Mouse (Mus musculus): ENCODE data around the gene Olfr177. TPM values are rescaled to one million over a fixed set of nuclear protein-coding genes. Genes with fewer than 3 reads are reported as not detected.

Gene Olfr177
- not detected in 2 replicates for polyA plus RNA-seq (2015; fragmentation: Nextera tagmentation; extraction: Ambion mirVana)

DNA sequence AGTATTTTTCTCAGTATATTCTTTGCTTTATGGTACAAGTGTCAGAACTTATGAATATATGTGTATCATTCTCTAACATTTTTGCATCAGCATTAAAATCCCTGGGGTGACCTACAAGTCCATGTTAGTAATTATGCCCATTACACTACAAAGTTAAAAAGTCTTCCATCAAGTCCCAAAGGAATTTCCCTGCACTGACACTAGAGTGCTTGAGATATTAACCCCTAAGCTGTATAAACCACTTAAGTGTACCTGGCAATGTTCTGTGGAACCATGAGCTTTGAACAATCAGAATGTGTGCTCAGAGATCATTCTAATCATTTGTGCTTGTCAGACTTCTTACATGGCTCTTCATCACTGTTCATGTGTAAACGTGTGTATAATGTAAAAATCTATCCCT lies at the start of gene Olfr177:
Gene Olfr177 (minus strand): TSS at position 101 of the 400 bp plus-strand sequence.
- Histone ChIP-seq H3K9ac (replicated peaks; ENCODE audit: low read length) (no peak within 1 kb of the TSS), H3K27ac (ENCODE audit: low read length) (no peak within 1 kb of the TSS), H3K36me3 (ENCODE audit: insufficient read depth, low read length) (no peaks in the 10 kb centered on the region), H3K4me3 (ENCODE audit: low read length) (no peak within 1 kb of the TSS), H3K4me2 (replicated peaks; ENCODE audit: low read depth, low read length) (no peak within 1 kb of the TSS), H3K27me3 (ENCODE audit: insufficient read depth, low read length) (no peaks in the 10 kb centered on the region), H3K4me1 (ENCODE audit: insufficient read depth, low read length) (no peaks in the 10 kb centered on the region), H3K9me3 (ENCODE audit: low read length) (no peaks in the 10 kb centered on the region)
- ATAC-seq (ENCODE audit: low FRiP score, low TSS enrichment) = no peak
- whole genome bisulfite sequencing = 56% methylated on average over 1 of the region's 1 CpGs

DNA sequence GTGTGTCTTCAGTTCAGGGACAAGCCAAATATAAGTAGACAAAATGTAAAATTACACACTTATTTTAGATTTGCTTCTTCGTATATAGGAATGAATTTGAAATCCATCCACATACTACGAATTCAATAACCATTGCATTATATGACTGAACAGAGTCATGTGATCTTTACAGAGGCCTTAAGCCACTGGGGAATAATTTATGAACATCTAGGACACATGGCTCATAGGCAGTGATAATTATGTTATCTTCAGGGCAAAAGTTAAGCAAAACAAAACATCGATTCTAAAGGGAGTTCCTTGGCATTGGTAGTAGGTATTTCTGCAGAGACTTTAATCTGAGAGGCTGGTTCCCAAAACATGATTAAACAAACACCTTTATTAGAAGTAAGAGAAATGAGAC lies 17.4 kb upstream of the Olfr177 start, which contains the start of gene Olfr178:
Gene Olfr178 (minus strand): TSS at position 101 of the 400 bp plus-strand sequence.
- no peaks in the 10 kb centered on the region for H3K4me1 ChIP-seq (ENCODE audit: insufficient read depth, low read length)
- WGBS = 88% methylated on average over 3 of the region's 3 CpGs
- H3K27me3 ChIP-seq (ENCODE audit: insufficient read depth, low read length) = no peaks in the 10 kb centered on the region
- no peak within 1 kb of the TSS for H3K27ac ChIP-seq (ENCODE audit: low read length)
- no peak within 1 kb of the TSS for H3K9ac ChIP-seq (replicated peaks; ENCODE audit: low read length)
- H3K9me3 ChIP-seq (ENCODE audit: low read length) = no peaks in the 10 kb centered on the region
- H3K4me2 ChIP-seq (replicated peaks; ENCODE audit: low read depth, low read length) = no peak within 1 kb of the TSS
- no peaks in the 10 kb centered on the region for H3K36me3 ChIP-seq (ENCODE audit: insufficient read depth, low read length)
- H3K4me3 ChIP-seq (ENCODE audit: low read length) = no peak within 1 kb of the TSS
- ATAC-seq (ENCODE audit: low FRiP score, low TSS enrichment) = no peak

GRCm38 (mm10) chr16:58884416-58884815 lies 9.8 kb upstream of the Olfr177 start:
- Histone ChIP-seq H3K4me3 (ENCODE audit: low read length) (no peak overlapping the region), H3K4me1 (ENCODE audit: insufficient read depth, low read length) (no peaks in the 10 kb centered on the region), H3K36me3 (ENCODE audit: insufficient read depth, low read length) (no peaks in the 10 kb centered on the region), H3K9ac (replicated peaks; ENCODE audit: low read length) (no peak overlapping the region), H3K9me3 (ENCODE audit: low read length) (no peaks in the 10 kb centered on the region), H3K4me2 (replicated peaks; ENCODE audit: low read depth, low read length) (no peak overlapping the region), H3K27ac (ENCODE audit: low read length) (no peak overlapping the region), H3K27me3 (ENCODE audit: insufficient read depth, low read length) (no peaks in the 10 kb centered on the region)
- WGBS = 92% methylated on average over 2 of the region's 2 CpGs
- ATAC-seq (ENCODE audit: low FRiP score, low TSS enrichment) = no peak

- no peaks in the 10 kb centered on the region for H3K4me1 ChIP-seq (ENCODE audit: insufficient read depth, low read length)
- H3K4me2 ChIP-seq (replicated peaks; ENCODE audit: low read depth, low read length) = no peak overlapping the region
- no peaks in the 10 kb centered on the region for H3K36me3 ChIP-seq (ENCODE audit: insufficient read depth, low read length)
- no peak overlapping the region for H3K4me3 ChIP-seq (ENCODE audit: low read length)
- H3K27ac ChIP-seq (ENCODE audit: low read length) = no peak overlapping the region
- no peak for ATAC-seq (ENCODE audit: low FRiP score, low TSS enrichment)
- H3K9ac ChIP-seq (replicated peaks; ENCODE audit: low read length) = no peak overlapping the region
- no peaks in the 10 kb centered on the region for H3K27me3 ChIP-seq (ENCODE audit: insufficient read depth, low read length)
- WGBS = 85% methylated on average over 1 of the region's 1 CpGs
- H3K9me3 ChIP-seq (ENCODE audit: low read length) = no peaks in the 10 kb centered on the region
Measured at GRCm38 (mm10) chr16:58861479-58861878, 13.1 kb downstream of the Olfr177 start.

- H3K4me1 ChIP-seq (ENCODE audit: insufficient read depth, low read length) = no peaks in the 10 kb centered on the region
- H3K4me3 ChIP-seq (ENCODE audit: low read length) = no peak overlapping the region
- no peaks in the 10 kb centered on the region for H3K9me3 ChIP-seq (ENCODE audit: low read length)
- no peak overlapping the region for H3K27ac ChIP-seq (ENCODE audit: low read length)
- no peak for ATAC-seq (ENCODE audit: low FRiP score, low TSS enrichment)
- H3K27me3 ChIP-seq (ENCODE audit: insufficient read depth, low read length) = no peaks in the 10 kb centered on the region
- H3K9ac ChIP-seq (replicated peaks; ENCODE audit: low read length) = no peak overlapping the region
- WGBS = 80% methylated on average over 2 of the region's 2 CpGs
- no peaks in the 10 kb centered on the region for H3K36me3 ChIP-seq (ENCODE audit: insufficient read depth, low read length)
- H3K4me2 ChIP-seq (replicated peaks; ENCODE audit: low read depth, low read length) = no peak overlapping the region
Measured at GRCm38 (mm10) chr16:58860032-58860737, 14.4 kb downstream of the Olfr177 start.

DNA sequence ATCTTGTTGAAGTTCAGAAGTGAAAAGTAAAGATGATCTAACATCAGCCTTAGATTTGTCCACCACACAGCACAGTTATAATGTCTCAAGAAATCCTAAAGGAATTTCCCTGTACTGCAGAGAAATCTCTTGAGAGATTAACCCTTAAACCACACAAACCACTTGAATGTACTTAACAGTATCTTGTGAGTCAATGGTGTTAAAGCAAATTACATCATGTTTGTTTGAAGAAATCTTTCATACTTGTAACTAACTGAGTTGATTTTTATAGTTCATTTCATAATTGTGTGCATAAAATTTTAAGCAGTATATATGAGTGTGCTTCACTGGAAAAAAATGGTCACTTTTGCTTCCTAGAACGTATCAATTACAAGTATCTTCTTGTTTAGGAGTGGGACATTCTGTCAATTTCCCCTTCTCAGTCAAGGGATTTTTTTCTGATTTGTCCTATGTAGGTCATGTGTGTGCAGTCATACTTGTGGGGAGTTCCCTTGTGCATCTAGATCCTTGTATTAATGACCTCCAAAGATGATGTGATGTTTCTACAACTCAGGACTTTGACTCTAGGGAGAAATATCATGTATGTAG lies 47.7 kb downstream of the Olfr177 start, which contains the start of gene Olfr175-ps1:
Gene Olfr175-ps1 (minus strand): TSS at position 51 of the 588 bp plus-strand sequence.
- Histone ChIP-seq H3K4me1 (ENCODE audit: insufficient read depth, low read length) (no peaks in the 10 kb centered on the region), H3K4me3 (ENCODE audit: low read length) (no peak within 1 kb of the TSS), H3K27me3 (ENCODE audit: insufficient read depth, low read length) (no peaks in the 10 kb centered on the region), H3K4me2 (replicated peaks; ENCODE audit: low read depth, low read length) (no peak within 1 kb of the TSS), H3K36me3 (ENCODE audit: insufficient read depth, low read length) (no peaks in the 10 kb centered on the region), H3K9ac (replicated peaks; ENCODE audit: low read length) (no peak within 1 kb of the TSS), H3K9me3 (ENCODE audit: low read length) (no peaks in the 10 kb centered on the region), H3K27ac (ENCODE audit: low read length) (no peak within 1 kb of the TSS)
- no peak for ATAC-seq (ENCODE audit: low FRiP score, low TSS enrichment)
- WGBS = 85% methylated on average over 1 of the region's 1 CpGs

Other genes starting within 250 kb of the Olfr177 start
- gene E330017A01Rik, start 236.0 kb downstream of the Olfr177 start, polyA plus RNA-seq (2015; fragmentation: Nextera tagmentation; extraction: Ambion mirVana) = not detected in 2 replicates
- 34.5 and 42.7 TPM in 2 replicates for gene Cpox, start 204.5 kb downstream of the Olfr177 start, polyA plus RNA-seq (2015; fragmentation: Nextera tagmentation; extraction: Ambion mirVana)
- not detected in 2 replicates for gene Gpr15, start 155.7 kb downstream of the Olfr177 start, polyA plus RNA-seq (2015; fragmentation: Nextera tagmentation; extraction: Ambion mirVana)
- gene Cldnd1, start 146.9 kb downstream of the Olfr177 start, polyA plus RNA-seq (2015; fragmentation: Nextera tagmentation; extraction: Ambion mirVana) = 124 TPM in 2 replicates
- gene Olfr172, start 111.6 kb downstream of the Olfr177 start, polyA plus RNA-seq (2015; fragmentation: Nextera tagmentation; extraction: Ambion mirVana) = not detected in 2 replicates
- gene Olfr173, start 74.5 kb downstream of the Olfr177 start, polyA plus RNA-seq (2015; fragmentation: Nextera tagmentation; extraction: Ambion mirVana) = not detected in 2 replicates
- not detected in 2 replicates for gene Olfr175-ps1, start 48.0 kb downstream of the Olfr177 start, polyA plus RNA-seq (2015; fragmentation: Nextera tagmentation; extraction: Ambion mirVana)
- gene Olfr178, start 17.3 kb upstream of the Olfr177 start, polyA plus RNA-seq (2015; fragmentation: Nextera tagmentation; extraction: Ambion mirVana) = not detected in 2 replicates
- not detected in 2 replicates for gene Olfr181, start 54.0 kb upstream of the Olfr177 start, polyA plus RNA-seq (2015; fragmentation: Nextera tagmentation; extraction: Ambion mirVana)
- not detected in 2 replicates for gene Olfr180, start 54.6 kb upstream of the Olfr177 start, polyA plus RNA-seq (2015; fragmentation: Nextera tagmentation; extraction: Ambion mirVana)
- gene Olfr183, start 120.6 kb upstream of the Olfr177 start, polyA plus RNA-seq (2015; fragmentation: Nextera tagmentation; extraction: Ambion mirVana) = not detected in 2 replicates
- not detected in 2 replicates for gene Olfr186, start 155.5 kb upstream of the Olfr177 start, polyA plus RNA-seq (2015; fragmentation: Nextera tagmentation; extraction: Ambion mirVana)
- gene Olfr187, start 165.0 kb upstream of the Olfr177 start, polyA plus RNA-seq (2015; fragmentation: Nextera tagmentation; extraction: Ambion mirVana) = not detected in 2 replicates
- not detected in 2 replicates for gene Olfr190, start 203.2 kb upstream of the Olfr177 start, polyA plus RNA-seq (2015; fragmentation: Nextera tagmentation; extraction: Ambion mirVana)
- not detected in 2 replicates for gene Olfr191, start 215.1 kb upstream of the Olfr177 start, polyA plus RNA-seq (2015; fragmentation: Nextera tagmentation; extraction: Ambion mirVana)
- not detected in 2 replicates for gene Olfr193, start 237.1 kb upstream of the Olfr177 start, polyA plus RNA-seq (2015; fragmentation: Nextera tagmentation; extraction: Ambion mirVana)
- not detected in 2 replicates for gene Olfr194, start 246.3 kb upstream of the Olfr177 start, polyA plus RNA-seq (2015; fragmentation: Nextera tagmentation; extraction: Ambion mirVana)